Mouse (Mus musculus): Measurements from ENCODE around the gene Fgfr2. TPM values are rescaled to one million over a fixed set of nuclear protein-coding genes. Genes with fewer than 3 reads are reported as not detected.

The Fgfr2 gene
- total RNA-seq, 1 experiment = 37.5 TPM

GRCm38 (mm10) chr7:132806926-132807857, 316.0 kb downstream of the Fgfr2 start:
- H3K27ac ChIP-seq (ENCODE audit: insufficient read depth, low read depth, low read length, poor library complexity, severe bottlenecking) = no peak overlapping the region; the same call in 1 of the 2 replicates
- in situ Hi-C loops (cut with MboI; ENCODE audit: low sequenced_read_pairs in 2 of 2, unreplicated experiment in 2 of 2) = no loop called here

GRCm38 (mm10) chr7:132806286-132806685, 316.9 kb downstream of the Fgfr2 start:
- no peak for DNase-seq (ENCODE audit: low read depth, low spot score)

More at GRCm38 (mm10) chr7:132806926-132807857, 316.0 kb downstream of the Fgfr2 start:
- no peak overlapping the region for H3K4me3 ChIP-seq (ENCODE audit: insufficient read depth in 1 of 2, low read depth in 1 of 2, low read length in 2 of 2, poor library complexity in 1 of 2, severe bottlenecking in 1 of 2)
- H3K9me3 ChIP-seq (ENCODE audit: control insufficient read depth, insufficient read depth, low read depth, low read length) = no peaks in the 10 kb centered on the region
- DNase-seq (ENCODE audit: low read depth, low spot score) = no peak
- H3K4me1 ChIP-seq (ENCODE audit: control insufficient read depth in 2 of 2, insufficient read depth in 2 of 2, low read length in 2 of 2, poor library complexity in 1 of 2) = peaks cover 12 to 35% of the 10 kb centered on the region in 2 experiments
- peak overlapping the region; percentile 36; the same call in 1 of the 2 replicates for H3K9ac ChIP-seq (ENCODE audit: insufficient read depth, low read depth, low read length, poor library complexity, severe bottlenecking)
- 0 out of 2 replicates have a peak, but pooled peaks cover 2% of the 10 kb centered on the region for H3K36me3 ChIP-seq (ENCODE audit: control insufficient read depth, insufficient read depth, low read length, poor library complexity, severe bottlenecking)
- no peak for TF ChIP-seq ZNF384 (IDR thresholded peaks at IDR 0.05; ENCODE audit: low read depth, low read length)
- no peak for TF ChIP-seq CHD2 (IDR thresholded peaks at IDR 0.05; ENCODE audit: low read depth, low read length)
- no peak for TF ChIP-seq MAFK (IDR thresholded peaks at IDR 0.05; ENCODE audit: insufficient read depth, low read depth, low read length)

GRCm38 (mm10) chr7:132804951-132805350, 318.2 kb downstream of the Fgfr2 start:
- H3K36me3 ChIP-seq (ENCODE audit: control insufficient read depth, insufficient read depth, low read length, poor library complexity, severe bottlenecking) = 0 out of 2 replicates have a peak, but pooled peaks cover 2% of the 10 kb centered on the region
- no peak overlapping the region for H3K27ac ChIP-seq (ENCODE audit: insufficient read depth, low read depth, low read length, poor library complexity, severe bottlenecking)
- in situ Hi-C loops (cut with MboI; ENCODE audit: low sequenced_read_pairs in 2 of 2, unreplicated experiment in 2 of 2) = no loop called here
- TF ChIP-seq ZNF384 (IDR thresholded peaks at IDR 0.05; ENCODE audit: low read depth, low read length) = no peak
- no peak for TF ChIP-seq CHD2 (IDR thresholded peaks at IDR 0.05; ENCODE audit: low read depth, low read length)
- no peak for TF ChIP-seq MAFK (IDR thresholded peaks at IDR 0.05; ENCODE audit: insufficient read depth, low read depth, low read length)
- no peak for TF ChIP-seq ZC3H11A (IDR thresholded peaks at IDR 0.05; ENCODE audit: borderline replicate concordance, low read depth, low read length)
- peaks cover 14 to 45% of the 10 kb centered on the region in 2 experiments for H3K4me1 ChIP-seq (ENCODE audit: control insufficient read depth in 2 of 2, insufficient read depth in 2 of 2, low read length in 2 of 2, poor library complexity in 1 of 2)
- DNase-seq (ENCODE audit: low read depth, low spot score) = no peak
- no peaks in the 10 kb centered on the region for H3K9me3 ChIP-seq (ENCODE audit: control insufficient read depth, insufficient read depth, low read depth, low read length)
- no peak overlapping the region for H3K9ac ChIP-seq (ENCODE audit: insufficient read depth, low read depth, low read length, poor library complexity, severe bottlenecking)
- no peak overlapping the region for H3K4me3 ChIP-seq (ENCODE audit: insufficient read depth in 1 of 2, low read depth in 1 of 2, low read length in 2 of 2, poor library complexity in 1 of 2, severe bottlenecking in 1 of 2)

More at GRCm38 (mm10) chr7:132806286-132806685, 316.9 kb downstream of the Fgfr2 start:
- 0 out of 2 replicates have a peak, but pooled peaks cover 2% of the 10 kb centered on the region for H3K36me3 ChIP-seq (ENCODE audit: control insufficient read depth, insufficient read depth, low read length, poor library complexity, severe bottlenecking)
- H3K27ac ChIP-seq (ENCODE audit: insufficient read depth, low read depth, low read length, poor library complexity, severe bottlenecking) = no peak overlapping the region
- peaks cover 14 to 39% of the 10 kb centered on the region in 2 experiments for H3K4me1 ChIP-seq (ENCODE audit: control insufficient read depth in 2 of 2, insufficient read depth in 2 of 2, low read length in 2 of 2, poor library complexity in 1 of 2)
- no peaks in the 10 kb centered on the region for H3K9me3 ChIP-seq (ENCODE audit: control insufficient read depth, insufficient read depth, low read depth, low read length)
- TF ChIP-seq CHD2 (IDR thresholded peaks at IDR 0.05; ENCODE audit: low read depth, low read length) (no peak), ZC3H11A (IDR thresholded peaks at IDR 0.05; ENCODE audit: borderline replicate concordance, low read depth, low read length) (no peak), MAFK (IDR thresholded peaks at IDR 0.05; ENCODE audit: insufficient read depth, low read depth, low read length) (no peak)
- H3K4me3 ChIP-seq (ENCODE audit: insufficient read depth in 1 of 2, low read depth in 1 of 2, low read length in 2 of 2, poor library complexity in 1 of 2, severe bottlenecking in 1 of 2) = no peak overlapping the region
- H3K9ac ChIP-seq (ENCODE audit: insufficient read depth, low read depth, low read length, poor library complexity, severe bottlenecking) = peak overlapping the region; percentile 4; the same call in 1 of the 2 replicates
- in situ Hi-C loops (cut with MboI; ENCODE audit: low sequenced_read_pairs in 2 of 2, unreplicated experiment in 2 of 2) = no loop called here

- in situ Hi-C loops (cut with MboI; ENCODE audit: low sequenced_read_pairs in 2 of 2, unreplicated experiment in 2 of 2) = no loop called here
- peaks cover 9 to 42% of the 10 kb centered on the region in 2 experiments for H3K4me1 ChIP-seq (ENCODE audit: control insufficient read depth in 2 of 2, insufficient read depth in 2 of 2, low read length in 2 of 2, poor library complexity in 1 of 2)
Measured at GRCm38 (mm10) chr7:132804461-132804860, 318.7 kb downstream of the Fgfr2 start.

More at GRCm38 (mm10) chr7:132804461-132804860, 318.7 kb downstream of the Fgfr2 start:
- Histone ChIP-seq H3K9me3 (ENCODE audit: control insufficient read depth, insufficient read depth, low read depth, low read length) (no peaks in the 10 kb centered on the region), H3K9ac (ENCODE audit: insufficient read depth, low read depth, low read length, poor library complexity, severe bottlenecking) (no peak overlapping the region), H3K27ac (ENCODE audit: insufficient read depth, low read depth, low read length, poor library complexity, severe bottlenecking) (no peak overlapping the region), H3K4me3 (ENCODE audit: insufficient read depth in 1 of 2, low read depth in 1 of 2, low read length in 2 of 2, poor library complexity in 1 of 2, severe bottlenecking in 1 of 2) (no peak overlapping the region), H3K36me3 (ENCODE audit: control insufficient read depth, insufficient read depth, low read length, poor library complexity, severe bottlenecking) (0 out of 2 replicates have a peak, but pooled peaks cover 2% of the 10 kb centered on the region)
- TF ChIP-seq ZNF384 (IDR thresholded peaks at IDR 0.05; ENCODE audit: low read depth, low read length) (no peak), MAFK (IDR thresholded peaks at IDR 0.05; ENCODE audit: insufficient read depth, low read depth, low read length) (no peak), ZC3H11A (IDR thresholded peaks at IDR 0.05; ENCODE audit: borderline replicate concordance, low read depth, low read length) (no peak), HCFC1 (IDR thresholded peaks at IDR 0.05; ENCODE audit: borderline replicate concordance, insufficient read depth, low read length) (no peak), CHD2 (IDR thresholded peaks at IDR 0.05; ENCODE audit: low read depth, low read length) (no peak)
- DNase-seq (ENCODE audit: low read depth, low spot score) = no peak
